Mouse (Mus musculus) lung, embryonic 14.5 days (tissue): Measurements from ENCODE around the gene Fgfr2. TPM values are rescaled to one million over a fixed set of nuclear protein-coding genes. Genes with fewer than 3 reads are reported as not detected.

Source experiments
- ATAC-seq: fragments of 200-750 bp; cut with Nextera tagmentation; 2 replicates; pipeline ENCODE4 v1.8.0; 2017; ENCODE audit warnings: mild to moderate bottlenecking, moderate TSS enrichment, moderate library complexity; ENCODE audit not compliant: insufficient read depth
- DNase-seq: peaks from one replicate; pipeline ENCODE4 v3.0.0-alpha.2; 2015
- H3K27ac ChIP-seq: fragments of 300-500 bp; sonication (generic); 2 replicates; pipeline ENCODE4 v1.5.1; 2014; ENCODE audit warnings: low read depth, mild to moderate bottlenecking, moderate library complexity
- H3K27me3 ChIP-seq: fragments of 300-500 bp; sonication (generic); 2 replicates; pipeline ENCODE4 v1.6.1; 2014; ENCODE audit warnings: low read length, control low read depth; ENCODE audit not compliant: insufficient read depth
- H3K36me3 ChIP-seq: fragments of 300-500 bp; sonication (generic); 2 replicates; pipeline ENCODE4 v1.6.1; 2014; ENCODE audit warnings: control low read depth; ENCODE audit not compliant: insufficient read depth
- H3K4me1 ChIP-seq: fragments of 300-500 bp; sonication (generic); 2 replicates; pipeline ENCODE4 v1.6.1; 2014; ENCODE audit warnings: antibody characterized with exemption, control low read depth; ENCODE audit not compliant: insufficient read depth
- H3K4me2 ChIP-seq: fragments of 300-500 bp; sonication (generic); 2 replicates; pipeline ENCODE4 v1.6.1; 2014; ENCODE audit warnings: mild to moderate bottlenecking
- H3K4me3 ChIP-seq: fragments of 300-500 bp; sonication (generic); 2 replicates; pipeline ENCODE4 v1.5.1; 2014; ENCODE audit warnings: low read depth, low read length
- H3K9ac ChIP-seq: fragments of 300-500 bp; sonication (generic); 2 replicates; pipeline ENCODE4 v1.6.1; 2014
- H3K9me3 ChIP-seq: fragments of 300-500 bp; sonication (generic); 2 replicates; pipeline ENCODE4 v1.6.1; 2016; ENCODE audit warnings: low read depth, low read length, control low read depth
- CTCF ChIP-seq: IDR thresholded peaks from 2 replicates; pipeline ENCODE4 v1.5.1; 2016; ENCODE audit warnings: antibody characterized with exemption, low read depth
- WGBS: fragments of 180-500 bp; shearing (Covaris S2); extraction: QIAGEN DNeasy Blood & Tissue Kit; methylation state at CpG from one replicate; pipeline ENCODE4 v1.1.7; 2014; 5-methylcytosine and 5-hydroxymethylcytosine counted together
- polyA plus RNA-seq: library from polyadenylated mRNA; unstranded; fragments of >200 nt; fragmentation: Nextera tagmentation; extraction: Ambion mirVana; gene quantifications from 2 replicates; pipeline ENCODE4 v1.2.1, GENCODE M21; 2014

Fgfr2 gene
- polyA plus RNA-seq, 1 experiment from 2014 or later, result 179 TPM

DNA sequence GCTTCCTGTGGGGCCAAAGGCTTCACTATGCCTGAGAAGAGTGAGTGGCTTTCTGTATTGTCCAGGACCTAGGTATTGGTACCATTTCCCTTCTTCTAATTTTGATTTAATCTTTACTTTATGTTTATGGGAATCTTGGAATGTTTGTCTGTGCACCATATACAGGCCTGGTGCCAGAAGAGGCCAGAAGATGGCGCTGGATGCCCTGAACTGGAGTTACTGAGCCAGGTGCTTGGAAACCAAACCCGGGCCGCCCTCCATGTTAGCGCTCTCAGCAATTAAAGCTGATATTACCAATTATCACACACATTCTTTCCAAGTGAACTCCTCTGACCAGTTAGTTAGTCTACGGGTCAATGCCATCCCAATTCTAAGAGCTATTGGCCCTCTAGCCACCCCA is 68.7 kb downstream of the Fgfr2 start:
- no peak overlapping the region for H3K9ac ChIP-seq
- ATAC-seq, result no peak
- no peak for DNase-seq
- no peaks in the 10 kb centered on the region for H3K9me3 ChIP-seq
- peaks cover 28% of the 10 kb centered on the region for H3K36me3 ChIP-seq
- H3K4me3 ChIP-seq, result no peak overlapping the region
- H3K27ac ChIP-seq, result no peak overlapping the region
- TF ChIP-seq CTCF, result 0 out of 2 replicates have a peak, but pooled peaks have one; percentile 18
- H3K4me2 ChIP-seq, result no peak overlapping the region
- 90% methylated on average over 5 of the region's 5 CpGs for WGBS
- peaks cover 2% of the 10 kb centered on the region; the same call in 1 of the 2 replicates for H3K4me1 ChIP-seq
- H3K27me3 ChIP-seq, result no peaks in the 10 kb centered on the region

GRCm38 (mm10) chr7:133053757-133054156 is 69.4 kb downstream of the Fgfr2 start:
- Histone ChIP-seq H3K27ac (no peak overlapping the region; the same call in 1 of the 2 replicates), H3K27me3 (no peaks in the 10 kb centered on the region), H3K9ac (no peak overlapping the region), H3K4me1 (peaks cover 2% of the 10 kb centered on the region; the same call in 1 of the 2 replicates), H3K9me3 (no peaks in the 10 kb centered on the region), H3K4me2 (no peak overlapping the region), H3K36me3 (peaks cover 28% of the 10 kb centered on the region), H3K4me3 (no peak overlapping the region)
- ATAC-seq, result no peak
- 75% methylated on average over 9 of the region's 9 CpGs for WGBS
- no peak for TF ChIP-seq CTCF
- DNase-seq, result no peak

DNA sequence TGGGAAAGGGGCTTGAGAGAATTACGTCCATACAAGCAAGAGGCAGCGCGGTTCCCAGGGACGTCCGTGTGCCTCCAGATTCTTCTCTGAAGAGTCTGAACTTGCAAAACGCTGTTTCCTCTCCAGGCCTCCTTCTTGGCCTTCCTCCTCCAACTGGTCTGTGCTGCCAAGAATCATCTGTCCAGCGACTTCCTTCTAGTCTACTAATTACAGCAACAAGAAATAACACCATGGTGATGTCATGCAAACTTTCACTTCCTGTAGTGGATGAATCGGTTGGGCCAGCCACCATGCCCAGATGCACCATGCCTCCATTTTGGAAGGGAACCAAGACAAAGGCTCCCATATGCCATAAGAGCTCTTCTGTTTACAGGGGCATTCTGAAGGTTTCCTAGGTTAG is 70.3 kb downstream of the Fgfr2 start:
- DNase-seq (peak; percentile 81), ATAC-seq (peak; percentile 58; the same call in 1 of the 2 replicates)
- Histone ChIP-seq H3K27ac (peak overlapping the region; percentile 69), H3K36me3 (peaks cover 24% of the 10 kb centered on the region), H3K27me3 (no peaks in the 10 kb centered on the region), H3K4me3 (no peak overlapping the region), H3K9me3 (no peaks in the 10 kb centered on the region), H3K9ac (no peak overlapping the region), H3K4me1 (peaks cover 5% of the 10 kb centered on the region; the same call in 1 of the 2 replicates), H3K4me2 (no peak overlapping the region)
- no peak for TF ChIP-seq CTCF
- 61% methylated on average over 8 of the region's 8 CpGs for WGBS

DNA sequence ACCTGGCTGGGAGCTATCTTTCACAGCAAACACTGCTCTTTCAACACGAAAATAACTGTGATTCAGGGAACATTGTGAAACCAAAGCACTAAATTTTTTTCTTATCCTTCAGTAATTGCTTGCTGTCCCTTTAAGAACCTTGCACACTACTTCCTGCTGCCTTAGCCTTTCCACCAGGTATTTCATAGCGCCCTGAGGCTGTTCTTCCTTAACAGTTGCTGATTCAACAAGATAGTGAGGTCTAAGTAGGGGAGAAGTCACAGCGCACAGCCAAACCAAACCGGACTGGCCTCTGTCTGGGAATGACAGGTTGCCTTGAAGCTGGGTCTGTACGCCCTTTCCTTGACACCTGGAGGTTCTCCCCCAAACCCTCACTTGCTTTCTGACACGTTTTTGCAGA is 72.5 kb downstream of the Fgfr2 start:
- Histone ChIP-seq H3K36me3 (peaks cover 18% of the 10 kb centered on the region), H3K4me1 (peaks cover 5% of the 10 kb centered on the region; the same call in 1 of the 2 replicates), H3K4me2 (no peak overlapping the region), H3K9me3 (no peaks in the 10 kb centered on the region), H3K27me3 (no peaks in the 10 kb centered on the region), H3K27ac (no peak overlapping the region), H3K4me3 (no peak overlapping the region), H3K9ac (no peak overlapping the region)
- WGBS, result 64% methylated on average over 6 of the region's 6 CpGs
- ATAC-seq (no peak), DNase-seq (no peak)
- no peak for TF ChIP-seq CTCF

GRCm38 (mm10) chr7:133048085-133048630 is 75.0 kb downstream of the Fgfr2 start:
- Histone ChIP-seq H3K9me3 (no peaks in the 10 kb centered on the region), H3K27ac (no peak overlapping the region; the same call in 1 of the 2 replicates), H3K4me3 (no peak overlapping the region), H3K9ac (no peak overlapping the region), H3K4me2 (no peak overlapping the region), H3K4me1 (peaks cover 3% of the 10 kb centered on the region; the same call in 1 of the 2 replicates), H3K27me3 (no peaks in the 10 kb centered on the region), H3K36me3 (peaks cover 12% of the 10 kb centered on the region; the same call in 1 of the 2 replicates)
- no peak for TF ChIP-seq CTCF
- 57% methylated on average over 3 of the region's 3 CpGs for WGBS
- DNase-seq (no peak), ATAC-seq (no peak)

GRCm38 (mm10) chr7:133047287-133047686 is 75.9 kb downstream of the Fgfr2 start:
- H3K4me3 ChIP-seq, result no peak overlapping the region
- no peak for TF ChIP-seq CTCF
- DNase-seq (no peak), ATAC-seq (no peak)
- WGBS, result 58% methylated on average over 4 of the region's 4 CpGs
- no peak overlapping the region for H3K27ac ChIP-seq
- no peak overlapping the region for H3K9ac ChIP-seq
- H3K27me3 ChIP-seq, result no peaks in the 10 kb centered on the region
- H3K9me3 ChIP-seq, result no peaks in the 10 kb centered on the region
- peaks cover 4% of the 10 kb centered on the region; the same call in 1 of the 2 replicates for H3K4me1 ChIP-seq
- H3K36me3 ChIP-seq, result peaks cover 7% of the 10 kb centered on the region; the same call in 1 of the 2 replicates
- H3K4me2 ChIP-seq, result no peak overlapping the region

DNA sequence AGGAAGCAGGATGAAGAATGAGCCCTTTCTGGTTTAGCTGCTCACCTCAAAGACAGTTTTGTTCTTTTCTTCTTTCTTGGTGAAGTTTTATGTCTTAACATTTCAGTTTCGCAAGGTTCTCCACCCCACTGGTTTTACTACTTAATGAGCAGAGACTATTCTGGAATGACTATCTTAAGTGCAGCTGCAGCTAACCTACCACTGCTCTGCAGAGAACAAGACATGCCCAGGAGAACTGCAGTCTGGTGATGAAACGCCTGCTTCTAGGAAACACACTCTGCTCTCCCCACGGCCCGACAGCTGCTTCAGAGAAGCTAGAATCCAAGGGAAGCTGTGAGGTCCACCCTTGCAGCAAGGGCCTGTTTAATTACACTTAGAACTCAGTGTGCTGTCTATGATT is 78.4 kb downstream of the Fgfr2 start:
- 45% methylated on average over 4 of the region's 4 CpGs for WGBS
- Histone ChIP-seq H3K4me1 (peaks cover 25% of the 10 kb centered on the region), H3K4me2 (no peak overlapping the region), H3K36me3 (peaks cover 7% of the 10 kb centered on the region; the same call in 1 of the 2 replicates), H3K4me3 (no peak overlapping the region), H3K9ac (no peak overlapping the region), H3K9me3 (no peaks in the 10 kb centered on the region), H3K27ac (no peak overlapping the region), H3K27me3 (no peaks in the 10 kb centered on the region)
- no peak for DNase-seq
- TF ChIP-seq CTCF, result no peak
- ATAC-seq, result no peak
